Mouse (Mus musculus) MEL (cell line): ENCODE results near the gene Igf2bp3.

Source experiments
- E2F4 ChIP-seq: IDR thresholded peaks from 2 replicates; pipeline ENCODE4 v1.6.1; 2011; ENCODE audit warnings: low read depth, low read length, improper control_type of control experiment, borderline replicate concordance
- EP300 ChIP-seq, 2 experiments: IDR thresholded peaks; 2 replicates each; pipeline ENCODE4 v1.6.1; 2011; ENCODE audit warnings: improper control_type of control experiment in 2 of 2, low read length in 2 of 2, low read depth in 1 of 2, mild to moderate bottlenecking in 1 of 2
- ETS1 ChIP-seq: IDR thresholded peaks from 2 replicates; pipeline ENCODE4 v1.6.1; 2012; ENCODE audit warnings: low read depth, mild to moderate bottlenecking, inconsistent platforms, low read length, improper control_type of control experiment, moderate library complexity
- JUND ChIP-seq: IDR thresholded peaks from 2 replicates; pipeline ENCODE4 v1.6.1; 2011; ENCODE audit warnings: low read depth, mild to moderate bottlenecking, improper control_type of control experiment, low read length
- MAZ ChIP-seq: IDR thresholded peaks from 2 replicates; pipeline ENCODE4 v1.6.1; 2012; ENCODE audit warnings: low read depth, mild to moderate bottlenecking, inconsistent platforms, low read length, improper control_type of control experiment
- NELFE ChIP-seq: IDR thresholded peaks from 2 replicates; pipeline ENCODE4 v1.6.1; 2011; ENCODE audit warnings: low read depth, low read length, improper control_type of control experiment
- NRF1 ChIP-seq: IDR thresholded peaks from 2 replicates; pipeline ENCODE4 v1.6.1; 2014; ENCODE audit warnings: low read depth, mild to moderate bottlenecking, inconsistent platforms, low read length, improper control_type of control experiment, moderate library complexity; ENCODE audit not compliant: poor library complexity, insufficient read depth, severe bottlenecking
- POLR2A ChIP-seq, 2 experiments: IDR thresholded peaks; 2 replicates each; pipeline ENCODE4 v1.6.1; 2011 to 2012; ENCODE audit warnings: low read length in 2 of 2, mild to moderate bottlenecking in 2 of 2, control low read depth in 1 of 2, improper control_type of control experiment in 1 of 2, low read depth in 1 of 2, moderate library complexity in 1 of 2; ENCODE audit not compliant: control insufficient read depth in 1 of 2, insufficient read depth in 1 of 2, poor library complexity in 1 of 2
- POLR2AphosphoS2 ChIP-seq: IDR thresholded peaks from 2 replicates; pipeline ENCODE4 v1.6.1; 2011; ENCODE audit warnings: low read length, improper control_type of control experiment
- RCOR1 ChIP-seq: IDR thresholded peaks from 2 replicates; pipeline ENCODE4 v1.6.1; 2012; ENCODE audit warnings: low read depth, mild to moderate bottlenecking, inconsistent platforms, low read length, improper control_type of control experiment
- SMC3 ChIP-seq: IDR thresholded peaks from 2 replicates; pipeline ENCODE4 v1.6.1; 2011; ENCODE audit warnings: low read depth, low read length, improper control_type of control experiment
- TCF12 ChIP-seq: IDR thresholded peaks from 2 replicates; pipeline ENCODE4 v1.6.1; 2014; ENCODE audit warnings: low read depth, mild to moderate bottlenecking, inconsistent platforms, low read length, improper control_type of control experiment, moderate library complexity
- ZNF384 ChIP-seq: IDR thresholded peaks from 2 replicates; pipeline ENCODE4 v1.6.1; 2012; ENCODE audit warnings: low read depth, mild to moderate bottlenecking, inconsistent platforms, low read length, improper control_type of control experiment

- TF ChIP-seq NRF1 (no peak), ETS1 (no peak), E2F4 (no peak), MAZ (no peak), TCF12 (no peak), POLR2AphosphoS2 (no peak), JUND (no peak), EP300 (IDR thresholded peaks at IDR 0.05; ENCODE audit: low read depth in 1 of 2, low read length in 2 of 2) (no peak), ZNF384 (no peak), POLR2A (IDR thresholded peaks at IDR 0.05; ENCODE audit: control insufficient read depth in 1 of 2, insufficient read depth in 1 of 2, low read depth in 1 of 2, low read length in 2 of 2, poor library complexity in 1 of 2) (no peak), NELFE (no peak), RCOR1 (no peak), SMC3 (no peak)
Observed at GRCm38 (mm10) chr6:49068361-49068760, 146.4 kb downstream of the Igf2bp3 start.
